Comparison of ENCODE assay signal across 9 mouse cellular contexts in genomic region chr14:48120752-48121528, GRCm38 (mm10). TPM values are rescaled to one million over a fixed set of nuclear protein-coding genes. Genes with fewer than 3 reads are reported as not detected.
DNase-seq lines count a peak whose midpoint lies in the region; ATAC-seq and TF ChIP-seq lines count a peak whose summit lies in the region.
"Had no signal": no experiment of that assay in that cellular context is flagged by ENCODE, and none has a peak within 500 bp of the region (broad histone marks: within the 10 kb centered on the region; RNA-seq: fewer than 3 reads in every experiment).

Gene Peli2 (plus strand): TSS chr14:48120823.

- H3K4me3 ChIP-seq in ES-Bruce4 (ENCODE audit: low read depth, low read length), result peak within 1 kb of the TSS; percentile 95
- H3K4me3 ChIP-seq in forebrain, embryonic 16.5 days (replicated peaks; ENCODE audit: low read length), result peak within 1 kb of the TSS; percentile 82
- peak within 1 kb of the TSS; percentile 87 for H3K4me3 ChIP-seq in heart, postnatal 0 days (ENCODE audit: low read depth, low read length)
- H3K4me3 ChIP-seq in liver, embryonic 13.5 days (replicated peaks), result peak within 1 kb of the TSS; percentile 63

- H3K4me1 ChIP-seq in ES-Bruce4 (ENCODE audit: control insufficient read depth, insufficient read depth, low read length), result no peaks in the 10 kb centered on the region
- H3K4me1 ChIP-seq in forebrain, embryonic 16.5 days (replicated peaks; ENCODE audit: control insufficient read depth, insufficient read depth, low read length), result peaks cover 44% of the 10 kb centered on the region
- peaks cover 4% of the 10 kb centered on the region; the same call in 1 of the 2 replicates for H3K4me1 ChIP-seq in heart, postnatal 0 days (ENCODE audit: control insufficient read depth, insufficient read depth)
- peaks cover 8% of the 10 kb centered on the region; the same call in 1 of the 2 replicates for H3K4me1 ChIP-seq in liver, embryonic 13.5 days (replicated peaks)

- no peak within 1 kb of the TSS for H3K27ac ChIP-seq in ES-Bruce4 (ENCODE audit: insufficient read depth, low read length)
- H3K27ac ChIP-seq in forebrain, embryonic 16.5 days (ENCODE audit: low read length), result peak within 1 kb of the TSS; percentile 81
- H3K27ac ChIP-seq in heart, postnatal 0 days (ENCODE audit: low read depth), result peak within 1 kb of the TSS; percentile 70
- peak within 1 kb of the TSS; percentile 47; the same call in 1 of the 2 replicates for H3K27ac ChIP-seq in liver, embryonic 13.5 days

- no peak for TF ChIP-seq EP300 in ES-Bruce4 (IDR thresholded peaks at IDR 0.05; ENCODE audit: insufficient read depth, low read depth, low read length)
- no peak for TF ChIP-seq EP300 in heart, postnatal 0 days (IDR thresholded peaks at IDR 0.05; ENCODE audit: low read depth)

- no peak for TF ChIP-seq POLR2A in ES-Bruce4 (IDR thresholded peaks at IDR 0.05; ENCODE audit: insufficient read depth, low read length)

- DNase-seq in cerebellum, adult 11-12 months, result peak; percentile 75
- peak; percentile 38 for DNase-seq in heart, postnatal 0 days (ENCODE audit: low spot score)
- DNase-seq in kidney, postnatal 14 days, result peak; percentile 85
- no peak for DNase-seq in liver, embryonic 13.5 days
- peak; percentile 82 for DNase-seq in neural tube, embryonic 10.5 days (ENCODE audit: extremely low spot score, low spot score)
- peak; percentile 35 for DNase-seq in thymus, postnatal 0 days (ENCODE audit: low spot score)

- peak within 1 kb of the TSS; percentile 92 for H3K4me2 ChIP-seq in forebrain, embryonic 16.5 days (ENCODE audit: low read length)
- peak within 1 kb of the TSS; percentile 96 for H3K4me2 ChIP-seq in heart, postnatal 0 days (ENCODE audit: low read depth, low read length)
- peak within 1 kb of the TSS; percentile 63 for H3K4me2 ChIP-seq in liver, embryonic 13.5 days

- peak; percentile 68 for ATAC-seq in forebrain, embryonic 16.5 days
- peak; percentile 85 for ATAC-seq in heart, postnatal 0 days (ENCODE audit: insufficient read depth, low read depth)
- peak; percentile 69 for ATAC-seq in liver, embryonic 13.5 days (ENCODE audit: low read depth)

- under 1% methylated on average over 102 of the region's 117 CpGs for WGBS in forebrain, embryonic 16.5 days
- under 1% methylated on average over 78 of the region's 117 CpGs for WGBS in heart, postnatal 0 days
- under 1% methylated on average over 105 of the region's 117 CpGs for WGBS in liver, embryonic 13.5 days (ENCODE audit: insufficient replicate concordance)

- no peak for TF ChIP-seq CTCF in ES-Bruce4 (IDR thresholded peaks at IDR 0.05; ENCODE audit: low read depth, low read length)
- no peak for TF ChIP-seq CTCF in heart, postnatal 0 days (IDR thresholded peaks at IDR 0.05; ENCODE audit: low read depth)

- H3K9ac ChIP-seq in ES-Bruce4 (ENCODE audit: low read depth, poor library complexity, severe bottlenecking), result peak within 1 kb of the TSS; percentile 99
- H3K9ac ChIP-seq in forebrain, embryonic 16.5 days (replicated peaks; ENCODE audit: low read depth, low read length), result peak within 1 kb of the TSS; percentile 90
- peak within 1 kb of the TSS; percentile 83 for H3K9ac ChIP-seq in heart, postnatal 0 days (replicated peaks; ENCODE audit: low read depth, low read length)
- H3K9ac ChIP-seq in liver, embryonic 13.5 days, result peak within 1 kb of the TSS; percentile 63

- peaks cover 10% of the 10 kb centered on the region for H3K27me3 ChIP-seq in ES-Bruce4 (ENCODE audit: control insufficient read depth, insufficient read depth, low read length, poor library complexity, severe bottlenecking)
- H3K27me3 ChIP-seq in forebrain, embryonic 16.5 days (replicated peaks; ENCODE audit: control insufficient read depth, insufficient read depth, low read length), result no peaks in the 10 kb centered on the region
- H3K27me3 ChIP-seq in heart, postnatal 0 days (ENCODE audit: control insufficient read depth, insufficient read depth, low read length), result peaks cover 36% of the 10 kb centered on the region
- H3K27me3 ChIP-seq in liver, embryonic 13.5 days, result peaks cover 60% of the 10 kb centered on the region

- H3K36me3 ChIP-seq in ES-Bruce4 (ENCODE audit: control insufficient read depth, insufficient read depth, low read length, poor library complexity, severe bottlenecking), result no peaks in the 10 kb centered on the region
- no peaks in the 10 kb centered on the region for H3K36me3 ChIP-seq in forebrain, embryonic 16.5 days (ENCODE audit: control insufficient read depth, insufficient read depth)
- H3K36me3 ChIP-seq in heart, postnatal 0 days (replicated peaks; ENCODE audit: control insufficient read depth, insufficient read depth, low read length), result no peaks in the 10 kb centered on the region
- no peaks in the 10 kb centered on the region for H3K36me3 ChIP-seq in liver, embryonic 13.5 days

- H3K9me3 ChIP-seq in ES-Bruce4 (replicated peaks; ENCODE audit: control insufficient read depth, insufficient read depth, low read length, poor library complexity, severe bottlenecking), result peaks cover 7% of the 10 kb centered on the region; the same call in 1 of the 2 replicates
- H3K9me3 ChIP-seq in forebrain, embryonic 16.5 days (ENCODE audit: control insufficient read depth, low read length), result no peaks in the 10 kb centered on the region
- no peaks in the 10 kb centered on the region for H3K9me3 ChIP-seq in heart, postnatal 0 days (replicated peaks; ENCODE audit: control insufficient read depth, low read length)
- no peaks in the 10 kb centered on the region for H3K9me3 ChIP-seq in liver, embryonic 13.5 days (replicated peaks)

RNA-seq across cellular contexts. Expression of gene Peli2, which starts in this region (rescaled TPM):
- polyA plus RNA-seq in ES-Bruce4 (2011; ENCODE audit: insufficient read depth, insufficient read length, low read depth, missing spikeins), result 7.4 and 9.6 TPM in 2 replicates
- polyA plus RNA-seq in forebrain, embryonic 16.5 days (2015; fragmentation: Nextera tagmentation; extraction: Ambion mirVana), result 9.5 and 10.5 TPM in 2 replicates
- 15.4 and 18.2 TPM in 2 replicates for total RNA-seq in heart, postnatal 0 days (2014; rRNA removed; ENCODE audit: low replicate concordance)
- polyA plus RNA-seq in heart, postnatal 0 days (2015; fragmentation: Nextera tagmentation; extraction: Ambion mirVana), result 2.0 and 2.1 TPM in 2 replicates
- 0.77 and 1.6 TPM in 2 replicates for polyA plus RNA-seq in liver, embryonic 13.5 days (2015; fragmentation: Nextera tagmentation; extraction: Ambion mirVana)
- polyA plus RNA-seq in thymus, postnatal 0 days (2015; fragmentation: Nextera tagmentation; extraction: Ambion mirVana), result 1.0 and 2.2 TPM in 2 replicates
- total RNA-seq: MEL had no signal
